Mouse (Mus musculus): Measurements from ENCODE around the gene Scube1.

- no peak for TF ChIP-seq POLR2A (IDR thresholded peaks at IDR 0.05; ENCODE audit: borderline replicate concordance, control insufficient read depth, low read depth, low read length)
- no peak for TF ChIP-seq CTCF (IDR thresholded peaks at IDR 0.05; ENCODE audit: control insufficient read depth, insufficient read depth, low read length)
Measured at GRCm38 (mm10) chr15:83726741-83727140, 1.9 kb upstream of the Scube1 start.

Measured in bone marrow, adult 2 months (tissue).